23 mouse cellular contexts compared by ENCODE assay signal in the genomic region with DNA sequence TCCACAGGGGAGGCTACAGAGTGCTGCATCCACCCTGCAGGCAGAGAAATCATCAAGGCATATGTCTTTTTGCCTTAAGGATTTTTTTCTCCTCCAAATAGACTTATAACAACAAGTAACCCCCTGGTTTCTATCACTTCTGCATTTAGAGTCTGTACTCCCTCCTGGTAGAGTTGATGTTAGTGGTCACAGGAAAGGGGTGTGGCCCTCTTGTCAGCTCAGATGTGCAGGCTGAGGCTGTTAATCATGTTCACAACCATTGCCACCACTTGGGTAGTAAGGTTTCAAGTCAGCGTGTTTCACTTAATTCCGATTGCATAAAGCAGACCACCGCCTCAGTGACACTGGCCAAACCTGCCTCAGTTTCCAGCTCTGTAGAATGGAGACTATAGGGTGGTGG.
DNase-seq lines count a peak whose midpoint lies in the region; ATAC-seq lines count a peak whose summit lies in the region.
"Had no signal": no experiment of that assay in that cellular context is flagged by ENCODE, and none has a peak within 500 bp of the region (broad histone marks: within the 10 kb centered on the region; RNA-seq: fewer than 3 reads in every experiment).

No protein-coding gene starts in this region.

- DNase-seq in CD4-positive, CD25-positive, alpha-beta regulatory T cell, adult 2 months (ENCODE audit: low read depth, low spot score) = peak; percentile 22
- DNase-seq in spleen, postnatal 36 days (ENCODE audit: low spot score in 2 of 2) = peak; percentile 61 to 66
- DNase-seq in spleen, postnatal 4 days (ENCODE audit: low spot score in 2 of 2) = no peak
- peak; percentile 73 for DNase-seq in splenic B cell, adult 2 months (ENCODE audit: low read depth, low spot score)
- DNase-seq in right cerebral cortex, postnatal 14 days = no peak
- DNase-seq: adrenal gland, postnatal 10 days; cerebellum, adult 9-11 months; gastrocnemius, postnatal 25 days; kidney, adult 2 months; kidney, postnatal 10 days; lung, embryonic 14.5 days; retina, postnatal 1 day; right cerebral cortex, postnatal 4 days; thymus, postnatal 25 days had no signal

- H3K27me3 ChIP-seq in splenic B cell, adult 2 months (ENCODE audit: control insufficient read depth, insufficient read depth, low read length, poor library complexity, severe bottlenecking) = no peaks in the 10 kb centered on the region
- H3K27me3 ChIP-seq: embryonic facial prominence, embryonic 12.5 days; forebrain, embryonic 12.5 days; midbrain, embryonic 13.5 days; neural tube, embryonic 12.5 days; stomach, embryonic 15.5 days had no signal

- no peaks in the 10 kb centered on the region for H3K36me3 ChIP-seq in splenic B cell, adult 2 months (ENCODE audit: control insufficient read depth, insufficient read depth, low read length, poor library complexity, severe bottlenecking)
- H3K36me3 ChIP-seq: embryonic facial prominence, embryonic 12.5 days; forebrain, embryonic 12.5 days; hindbrain, embryonic 13.5 days; midbrain, embryonic 13.5 days; neural tube, embryonic 12.5 days; stomach, embryonic 15.5 days had no signal

- ATAC-seq in CD4-positive, CD25-positive, alpha-beta regulatory T cell, adult 4 months = no peak
- ATAC-seq in megakaryocyte, adult 5-6 weeks (ENCODE audit: poor library complexity, severe bottlenecking) = peak; percentile 87
- ATAC-seq in cerebellum, adult (ENCODE audit: insufficient number of reproducible peaks, low FRiP score, low TSS enrichment) = no peak
- ATAC-seq: midbrain, embryonic 13.5 days had no signal

Comparison
In these comparisons a context has a peak if more than half of its experiments do, and no peak if none do; other contexts are left out.
1. DNase-seq: peak in CD4-positive, CD25-positive, alpha-beta regulatory T cell, adult 2 months (single experiment), spleen, postnatal 36 days (2 of 2) and splenic B cell, adult 2 months (single experiment); none in spleen, postnatal 4 days (0 of 2) and right cerebral cortex, postnatal 14 days (single experiment).